Mouse (Mus musculus) kidney, embryonic 15.5 days (tissue): Measurements from ENCODE around the gene Tmsb4x. TPM values are rescaled to one million over a fixed set of nuclear protein-coding genes. Genes with fewer than 3 reads are reported as not detected.
A peak's percentile ranks its signal among the peaks of the same experiment; 100 is the strongest.

Experiments used
- ATAC-seq: fragments of 200-750 bp; cut with Nextera tagmentation; replicated peaks from 2 replicates; pipeline ENCODE4 v1.8.0; 2017; ENCODE audit warnings: moderate TSS enrichment; ENCODE audit not compliant: low FRiP score
- H3K27ac ChIP-seq: fragments of 300-500 bp; sonication (generic); 2 replicates; pipeline ENCODE4 v1.5.1; 2015; ENCODE audit warnings: mild to moderate bottlenecking, inconsistent platforms
- H3K27me3 ChIP-seq: fragments of 300-500 bp; sonication (generic); 2 replicates; pipeline ENCODE4 v1.6.1; 2015; ENCODE audit warnings: inconsistent platforms
- H3K36me3 ChIP-seq: fragments of 300-500 bp; sonication (generic); 2 replicates; pipeline ENCODE4 v1.6.1; 2015; ENCODE audit warnings: inconsistent platforms
- H3K4me1 ChIP-seq: fragments of 300-500 bp; sonication (generic); 2 replicates; pipeline ENCODE4 v1.6.1; 2015; ENCODE audit warnings: inconsistent platforms
- H3K4me2 ChIP-seq: fragments of 300-500 bp; sonication (generic); 2 replicates; pipeline ENCODE4 v1.6.1; 2015; ENCODE audit warnings: moderate library complexity, mild to moderate bottlenecking, inconsistent platforms
- H3K4me3 ChIP-seq: fragments of 300-500 bp; sonication (generic); replicated peaks from 2 replicates; pipeline ENCODE4 v1.5.1; 2015; ENCODE audit warnings: mild to moderate bottlenecking, inconsistent platforms
- H3K9ac ChIP-seq: fragments of 300-500 bp; sonication (generic); 2 replicates; pipeline ENCODE4 v1.6.1; 2015; ENCODE audit warnings: mild to moderate bottlenecking, inconsistent platforms
- H3K9me3 ChIP-seq: fragments of 300-500 bp; sonication (generic); replicated peaks from 2 replicates; pipeline ENCODE4 v1.6.1; 2016; ENCODE audit warnings: inconsistent platforms
- WGBS: fragments of 180-500 bp; shearing (Covaris S2); methylation state at CpG from one replicate; pipeline ENCODE4 v1.1.7; 2015; ENCODE audit warnings: mixed read lengths; 5-methylcytosine and 5-hydroxymethylcytosine counted together
- polyA plus RNA-seq: library from polyadenylated mRNA; unstranded; fragments of >200 nt; fragmentation: Nextera tagmentation; extraction: Ambion mirVana; gene quantifications from 2 replicates; pipeline ENCODE4 v1.2.1, GENCODE M21; 2015

Gene Tmsb4x
- polyA plus RNA-seq, 1 experiment from 2014 or later: 2,736 TPM

- H3K27ac ChIP-seq: no peak overlapping the region
- H3K36me3 ChIP-seq: no peaks in the 10 kb centered on the region
- peak overlapping the region; percentile 21; the same call in 1 of the 2 replicates for H3K4me2 ChIP-seq
- H3K4me3 ChIP-seq: no peak overlapping the region
- ATAC-seq: no peak
- 47% methylated on average over 9 of the region's 9 CpGs for WGBS
- no peak overlapping the region for H3K9ac ChIP-seq
- no peaks in the 10 kb centered on the region for H3K9me3 ChIP-seq
- H3K27me3 ChIP-seq: peaks cover 39% of the 10 kb centered on the region
- H3K4me1 ChIP-seq: peaks cover 3% of the 10 kb centered on the region; the same call in 1 of the 2 replicates
These were observed 2.9 kb upstream of the Tmsb4x start for GRCm38 (mm10) chrX:167211871-167212555.

DNA sequence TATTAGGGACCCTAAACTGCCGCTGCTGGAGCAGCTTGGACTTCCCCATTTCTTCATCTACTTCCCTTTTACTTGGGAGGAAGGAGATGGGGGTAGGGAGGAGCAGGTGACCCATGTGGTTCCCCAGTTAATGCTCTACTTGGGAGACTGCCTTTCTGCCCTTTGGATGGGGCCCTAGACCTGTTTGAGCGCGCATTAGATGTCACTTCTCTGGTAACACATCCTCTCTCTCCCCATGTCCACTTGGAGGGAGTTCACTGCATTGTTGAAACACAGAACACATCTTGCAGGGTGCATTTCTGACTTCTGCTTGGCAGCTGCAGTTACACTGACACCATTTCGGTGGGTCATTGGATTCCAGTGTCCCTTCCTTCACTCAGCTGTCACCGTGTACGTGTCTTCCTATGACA is 1.2 kb upstream of the Tmsb4x start:
- H3K27ac ChIP-seq: no peak overlapping the region
- H3K4me1 ChIP-seq: peaks cover 3% of the 10 kb centered on the region; the same call in 1 of the 2 replicates
- H3K9ac ChIP-seq: no peak overlapping the region
- H3K4me2 ChIP-seq: peak overlapping the region; percentile 57
- H3K36me3 ChIP-seq: no peaks in the 10 kb centered on the region
- no peak overlapping the region for H3K4me3 ChIP-seq
- 46% methylated on average over 6 of the region's 6 CpGs for WGBS
- no peaks in the 10 kb centered on the region for H3K9me3 ChIP-seq
- ATAC-seq: 0 out of 2 replicates have a peak, but pooled peaks have one; percentile 37
- H3K27me3 ChIP-seq: peaks cover 52% of the 10 kb centered on the region

DNA sequence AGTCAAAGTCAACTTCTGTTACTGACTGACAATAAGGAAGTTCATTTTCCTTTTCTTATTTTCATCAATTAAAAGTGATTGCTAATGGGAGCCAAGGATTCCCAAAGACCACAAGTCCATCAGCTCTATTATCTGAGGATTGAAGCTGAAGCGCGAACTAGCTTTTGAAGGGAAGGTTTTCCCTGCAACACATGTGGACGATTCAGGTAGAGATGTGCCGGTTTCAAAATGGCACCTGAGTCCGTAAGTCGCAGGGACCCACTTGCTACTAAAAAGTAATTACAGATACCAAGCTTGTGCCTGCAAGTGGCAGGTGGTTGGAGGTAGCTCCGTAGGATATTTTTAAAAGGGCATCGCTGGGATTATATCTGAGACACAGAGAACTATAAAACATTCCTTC is 713 bp upstream of the Tmsb4x start:
- Histone ChIP-seq H3K4me2 (peak overlapping the region; percentile 57), H3K9me3 (no peaks in the 10 kb centered on the region), H3K4me3 (peak overlapping the region; percentile 56; the same call in 1 of the 2 replicates), H3K9ac (no peak overlapping the region), H3K36me3 (no peaks in the 10 kb centered on the region), H3K27me3 (peaks cover 57% of the 10 kb centered on the region), H3K27ac (no peak overlapping the region), H3K4me1 (peaks cover 3% of the 10 kb centered on the region; the same call in 1 of the 2 replicates)
- 64% methylated on average over 8 of the region's 8 CpGs for WGBS
- ATAC-seq: no peak

GRCm38 (mm10) chrX:167208506-167208820 is 652 bp downstream of the Tmsb4x start:
- Histone ChIP-seq H3K4me1 (peaks cover 3% of the 10 kb centered on the region; the same call in 1 of the 2 replicates), H3K4me3 (peak overlapping the region; percentile 56), H3K27ac (peak overlapping the region; percentile 82), H3K4me2 (peak overlapping the region; percentile 57), H3K27me3 (peaks cover 66% of the 10 kb centered on the region), H3K9me3 (no peaks in the 10 kb centered on the region), H3K36me3 (no peaks in the 10 kb centered on the region), H3K9ac (peak overlapping the region; percentile 56)
- WGBS: 21% methylated on average over 16 of the region's 16 CpGs
- ATAC-seq: no peak

DNA sequence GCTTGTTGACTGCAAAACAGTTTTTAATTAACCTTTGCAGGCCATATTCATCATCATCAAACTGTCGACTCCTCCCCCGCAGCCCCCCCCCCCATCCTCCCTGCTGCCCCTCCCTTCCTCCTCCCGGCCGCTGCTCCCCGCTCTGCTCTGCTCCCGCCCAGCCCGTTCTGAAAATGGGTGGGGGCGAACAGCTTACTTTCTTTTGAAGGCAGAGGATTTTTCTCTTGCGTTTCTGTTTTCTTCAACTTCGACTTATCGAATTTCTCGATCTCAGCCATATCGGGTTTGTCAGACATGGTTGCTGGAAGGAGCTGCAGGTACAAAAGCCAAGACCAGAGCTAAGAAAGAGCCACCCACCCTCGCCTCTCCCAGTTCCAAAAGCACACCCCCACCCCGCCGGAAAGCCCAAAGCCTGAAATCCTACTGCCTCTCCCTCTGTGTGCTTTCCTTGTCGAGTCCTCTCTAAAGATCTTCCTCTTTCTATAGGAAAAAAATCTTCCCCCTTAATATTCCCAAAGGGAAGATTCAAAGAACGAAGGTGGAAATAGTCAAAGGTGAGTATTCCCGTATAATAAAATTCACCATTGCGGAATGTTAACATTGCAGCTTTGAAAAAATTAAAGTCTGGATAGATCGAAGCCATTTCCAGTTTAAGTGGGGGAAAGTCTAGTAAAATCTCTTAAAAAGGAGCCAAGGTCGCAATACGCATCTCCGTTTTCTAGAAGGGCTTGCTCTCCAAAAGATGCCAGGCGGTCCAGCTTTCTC is 1.2 kb downstream of the Tmsb4x start:
- Histone ChIP-seq H3K9ac (peak overlapping the region; percentile 56), H3K9me3 (no peaks in the 10 kb centered on the region), H3K36me3 (no peaks in the 10 kb centered on the region), H3K27ac (peak overlapping the region; percentile 82), H3K4me3 (peak overlapping the region; percentile 56), H3K4me2 (peak overlapping the region; percentile 57), H3K27me3 (peaks cover 66% of the 10 kb centered on the region), H3K4me1 (peaks cover 3% of the 10 kb centered on the region; the same call in 1 of the 2 replicates)
- no peak for ATAC-seq
- 24% methylated on average over 24 of the region's 25 CpGs for WGBS

DNA sequence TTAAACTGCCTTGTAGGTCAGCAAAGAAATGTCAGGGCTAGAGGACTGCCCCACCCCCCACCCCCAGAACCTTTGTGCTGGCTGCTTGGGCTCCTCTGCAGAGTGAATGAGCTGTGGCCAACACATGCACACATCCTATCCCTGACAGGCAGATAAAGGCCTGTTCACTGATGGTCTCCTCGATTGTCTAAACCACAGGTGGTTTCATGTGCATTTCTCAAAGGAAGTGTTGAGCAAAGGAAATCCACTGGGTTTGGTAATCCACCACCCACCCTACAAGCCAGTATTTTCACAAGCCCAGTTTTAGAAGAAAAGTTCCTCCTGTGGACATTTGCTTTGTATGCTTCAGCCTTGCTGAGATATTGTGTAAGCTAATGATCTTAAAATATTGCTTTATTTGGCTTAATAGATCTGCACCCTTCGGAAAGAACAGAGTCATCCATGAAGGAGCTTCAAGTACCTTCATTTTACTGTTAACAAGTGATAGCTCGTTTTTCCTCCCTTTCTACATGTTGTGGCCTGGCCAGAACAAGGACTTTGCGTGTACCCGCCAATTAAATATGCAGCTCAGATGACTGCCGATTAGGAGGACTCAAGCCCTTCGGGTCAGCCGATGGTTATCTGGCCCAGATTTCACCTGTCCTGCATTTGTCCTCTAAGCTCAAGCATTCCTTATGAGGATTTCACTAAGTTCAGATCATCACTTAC is 3.1 kb downstream of the Tmsb4x start:
- Histone ChIP-seq H3K27ac (no peak overlapping the region), H3K4me2 (no peak overlapping the region), H3K4me1 (no peaks in the 10 kb centered on the region), H3K9me3 (no peaks in the 10 kb centered on the region), H3K4me3 (no peak overlapping the region), H3K27me3 (peaks cover 66% of the 10 kb centered on the region), H3K9ac (no peak overlapping the region), H3K36me3 (no peaks in the 10 kb centered on the region)
- WGBS: 64% methylated on average over 8 of the region's 8 CpGs
- ATAC-seq: no peak

- Histone ChIP-seq H3K9me3 (no peaks in the 10 kb centered on the region), H3K27ac (no peak overlapping the region), H3K4me1 (no peaks in the 10 kb centered on the region), H3K27me3 (peaks cover 45% of the 10 kb centered on the region; the same call in 1 of the 2 replicates), H3K4me2 (no peak overlapping the region), H3K9ac (no peak overlapping the region), H3K36me3 (no peaks in the 10 kb centered on the region), H3K4me3 (no peak overlapping the region)
- WGBS: 73% methylated on average over 2 of the region's 2 CpGs
- ATAC-seq: no peak
These were observed 7.8 kb downstream of the Tmsb4x start for GRCm38 (mm10) chrX:167201365-167201764.

- Histone ChIP-seq H3K27me3 (peaks cover 10% of the 10 kb centered on the region; the same call in 1 of the 2 replicates), H3K4me3 (no peak overlapping the region), H3K4me2 (no peak overlapping the region), H3K36me3 (no peaks in the 10 kb centered on the region), H3K27ac (no peak overlapping the region), H3K9me3 (no peaks in the 10 kb centered on the region), H3K9ac (no peak overlapping the region), H3K4me1 (no peaks in the 10 kb centered on the region)
- ATAC-seq: no peak
- 68% methylated on average over 2 of the region's 2 CpGs for WGBS
These were observed 13.9 kb downstream of the Tmsb4x start for GRCm38 (mm10) chrX:167195228-167195649.

DNA sequence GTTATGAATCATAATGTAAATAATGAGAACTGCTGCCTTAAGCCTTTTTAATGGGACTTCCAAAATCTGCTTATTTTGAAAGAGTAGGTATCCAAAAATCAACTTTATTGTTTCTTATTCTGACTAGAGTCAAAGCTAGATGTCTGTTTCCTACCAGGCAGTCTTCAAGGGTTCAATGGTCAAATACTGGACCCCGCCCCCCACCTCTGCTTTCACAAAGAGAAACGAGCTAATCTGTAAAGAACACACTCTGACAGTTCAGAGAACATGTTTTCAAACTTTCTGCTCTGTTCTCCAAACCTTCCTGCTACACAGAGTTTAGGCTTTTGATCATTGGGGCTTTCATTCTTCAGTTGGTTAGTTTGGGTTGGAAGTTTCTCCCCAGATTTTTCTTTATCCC is 22.8 kb downstream of the Tmsb4x start:
- WGBS: 49% methylated on average over 2 of the region's 2 CpGs
- H3K4me2 ChIP-seq: no peak overlapping the region
- no peak overlapping the region for H3K9ac ChIP-seq
- H3K36me3 ChIP-seq: no peaks in the 10 kb centered on the region
- no peak overlapping the region for H3K4me3 ChIP-seq
- ATAC-seq: no peak
- no peaks in the 10 kb centered on the region for H3K4me1 ChIP-seq
- H3K27ac ChIP-seq: no peak overlapping the region
- peaks cover 39% of the 10 kb centered on the region for H3K27me3 ChIP-seq
- no peaks in the 10 kb centered on the region for H3K9me3 ChIP-seq

GRCm38 (mm10) chrX:167183535-167183934 is 25.6 kb downstream of the Tmsb4x start:
- no peaks in the 10 kb centered on the region for H3K36me3 ChIP-seq
- H3K4me2 ChIP-seq: no peak overlapping the region
- no peak overlapping the region for H3K9ac ChIP-seq
- H3K27me3 ChIP-seq: peaks cover 49% of the 10 kb centered on the region
- WGBS: 78% methylated on average over 6 of the region's 6 CpGs
- no peaks in the 10 kb centered on the region for H3K4me1 ChIP-seq
- no peak overlapping the region for H3K4me3 ChIP-seq
- ATAC-seq: no peak
- no peak overlapping the region for H3K27ac ChIP-seq
- no peaks in the 10 kb centered on the region for H3K9me3 ChIP-seq

- no peak for ATAC-seq
- Histone ChIP-seq H3K27me3 (peaks cover 56% of the 10 kb centered on the region), H3K4me1 (no peaks in the 10 kb centered on the region), H3K36me3 (no peaks in the 10 kb centered on the region), H3K4me2 (no peak overlapping the region), H3K27ac (no peak overlapping the region), H3K9ac (no peak overlapping the region), H3K9me3 (no peaks in the 10 kb centered on the region), H3K4me3 (no peak overlapping the region)
- 82% methylated on average over 5 of the region's 5 CpGs for WGBS
These were observed 26.7 kb downstream of the Tmsb4x start for GRCm38 (mm10) chrX:167182411-167182810.
